Mouse (Mus musculus): ENCODE measurements around the gene Gjc3.

DNA sequence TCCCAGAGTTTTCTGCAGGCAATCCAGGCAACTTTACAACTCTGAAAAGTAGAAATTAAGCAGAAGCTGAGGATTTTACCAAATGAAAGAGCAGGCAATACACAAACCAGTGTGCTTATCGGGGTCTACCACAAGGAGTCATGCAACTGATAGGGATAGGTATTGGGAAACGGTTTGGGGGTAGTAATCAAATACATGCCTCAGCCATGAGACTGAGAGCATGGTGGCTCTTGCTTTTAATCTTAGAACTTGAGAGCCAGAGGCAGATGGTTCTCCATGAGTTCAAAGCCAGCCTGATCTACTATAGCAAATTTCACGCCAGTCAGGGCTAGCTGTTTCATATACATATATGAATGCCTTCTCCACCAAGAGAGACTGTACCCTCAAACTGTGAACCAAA is 6.5 kb downstream of the Gjc3 start:
- TF ChIP-seq CTCF (IDR thresholded peaks at IDR 0.05; ENCODE audit: low read depth) = no peak
- no peak for TF ChIP-seq EP300 (IDR thresholded peaks at IDR 0.05; ENCODE audit: low read depth)
